Mouse (Mus musculus) layer of hippocampus, adult 11-12 months (tissue): Measurements from ENCODE around the gene 4930507D05Rik.
"Not testable (repeated sequence)": the region's sequence is repeated elsewhere in the genome, so short reads cannot be mapped to it uniquely, and the experiment has no call there.

Experiments used
- DNase-seq: peaks from one replicate; pipeline ENCODE4 v3.0.0; 2022; ENCODE audit warnings: low spot score

4930507D05Rik gene

DNA sequence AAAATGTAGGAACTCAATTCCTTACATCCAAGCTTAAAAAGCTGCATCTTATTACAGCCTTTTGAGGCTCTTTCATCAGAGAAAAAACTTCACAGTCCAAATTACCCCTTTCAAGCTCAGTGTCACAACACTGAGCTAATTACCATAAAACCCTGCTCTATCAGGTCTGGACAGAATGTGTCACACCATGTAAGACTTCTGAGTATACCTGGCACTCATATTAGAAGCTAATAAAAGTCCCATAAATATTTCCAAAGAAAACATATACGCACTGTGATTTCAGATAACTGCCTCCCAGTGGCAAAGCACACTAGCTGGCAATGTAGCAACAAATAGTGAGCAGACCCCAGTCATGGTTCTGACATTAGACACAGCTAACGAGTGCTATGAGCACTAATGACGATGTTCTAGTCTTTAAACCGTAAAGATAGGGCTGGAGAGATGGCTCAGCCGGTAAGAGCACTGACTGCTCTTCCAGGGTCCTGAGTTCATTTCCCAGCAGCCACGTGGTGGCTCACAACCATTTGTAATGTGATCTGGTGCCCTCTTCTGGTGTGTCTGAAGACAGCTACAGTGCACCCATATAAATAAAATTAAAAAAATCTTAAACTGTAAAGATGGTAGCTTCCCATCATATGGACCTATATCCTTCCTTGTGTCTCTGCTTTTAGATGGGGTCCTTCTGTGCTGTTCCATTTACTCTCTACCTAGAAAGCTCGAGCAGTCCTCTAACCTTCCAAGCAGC lies 32.0 kb downstream of the 4930507D05Rik start:
- no peak for DNase-seq

- DNase-seq, result no peak
Observed at GRCm38 (mm10) chr10:62485878-62486582, 36.7 kb downstream of the 4930507D05Rik start.

DNA sequence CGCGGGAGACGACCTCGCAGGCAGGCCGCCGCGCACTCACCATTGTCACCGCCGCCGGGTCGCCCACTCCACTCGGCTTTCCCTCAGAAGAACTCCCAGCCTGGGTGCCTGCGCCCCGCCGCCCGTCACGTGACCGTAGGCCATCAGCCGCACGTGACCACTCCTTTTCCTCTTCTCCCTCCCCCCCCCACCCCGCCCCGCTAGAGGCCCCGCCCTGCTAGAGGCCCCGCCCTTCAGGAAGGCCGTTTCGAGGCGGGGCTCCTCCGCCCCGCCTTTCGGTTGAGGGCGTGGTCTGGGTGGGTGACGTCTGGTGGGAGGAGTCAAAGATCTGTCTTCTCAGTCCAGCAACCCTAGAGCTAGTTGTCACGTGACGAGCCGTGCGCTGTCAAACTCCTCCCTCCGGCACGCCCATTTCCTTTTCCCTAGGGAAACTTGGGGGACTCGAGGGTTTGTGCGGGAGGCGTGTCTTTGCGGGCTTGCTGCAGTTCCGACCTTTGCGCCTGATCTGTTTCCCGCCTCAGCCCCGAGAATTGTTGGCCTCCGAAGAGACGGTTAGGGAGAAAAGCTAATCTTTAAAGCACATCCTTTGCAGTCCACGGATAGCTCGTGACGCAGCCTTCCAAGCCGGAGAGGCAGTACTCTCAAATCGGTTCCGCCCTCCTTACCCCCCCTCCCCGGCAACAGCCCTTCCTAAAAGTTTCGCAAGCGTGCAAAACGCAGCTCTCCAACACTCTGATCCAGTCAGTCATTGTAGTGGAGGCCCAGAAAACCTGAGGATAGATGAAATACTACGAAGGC lies 37.5 kb downstream of the 4930507D05Rik start, which contains the start of gene Vps26a:
TSS of gene Vps26a (minus strand) at position 188 of the 798 bp plus-strand sequence.
- DNase-seq, result peak; percentile 98

GRCm38 (mm10) chr10:62488266-62488665 lies 39.0 kb downstream of the 4930507D05Rik start:
- peak; percentile 57 for DNase-seq

- DNase-seq, result not testable (repeated sequence)
Observed at GRCm38 (mm10) chr10:62491681-62492080, 42.4 kb downstream of the 4930507D05Rik start.

- peak; percentile 50 for DNase-seq
Observed at GRCm38 (mm10) chr10:62500088-62500915, 51.0 kb downstream of the 4930507D05Rik start.
